Mouse (Mus musculus): ENCODE data around the gene Ncoa1. TPM values are rescaled to one million over a fixed set of nuclear protein-coding genes. Genes with fewer than 3 reads are reported as not detected.
A peak's percentile ranks its signal among the peaks of the same experiment; 100 is the strongest.

Ncoa1 gene
- polyA plus RNA-seq, 1 experiment from 2014 or later = 21.0 TPM

DNA sequence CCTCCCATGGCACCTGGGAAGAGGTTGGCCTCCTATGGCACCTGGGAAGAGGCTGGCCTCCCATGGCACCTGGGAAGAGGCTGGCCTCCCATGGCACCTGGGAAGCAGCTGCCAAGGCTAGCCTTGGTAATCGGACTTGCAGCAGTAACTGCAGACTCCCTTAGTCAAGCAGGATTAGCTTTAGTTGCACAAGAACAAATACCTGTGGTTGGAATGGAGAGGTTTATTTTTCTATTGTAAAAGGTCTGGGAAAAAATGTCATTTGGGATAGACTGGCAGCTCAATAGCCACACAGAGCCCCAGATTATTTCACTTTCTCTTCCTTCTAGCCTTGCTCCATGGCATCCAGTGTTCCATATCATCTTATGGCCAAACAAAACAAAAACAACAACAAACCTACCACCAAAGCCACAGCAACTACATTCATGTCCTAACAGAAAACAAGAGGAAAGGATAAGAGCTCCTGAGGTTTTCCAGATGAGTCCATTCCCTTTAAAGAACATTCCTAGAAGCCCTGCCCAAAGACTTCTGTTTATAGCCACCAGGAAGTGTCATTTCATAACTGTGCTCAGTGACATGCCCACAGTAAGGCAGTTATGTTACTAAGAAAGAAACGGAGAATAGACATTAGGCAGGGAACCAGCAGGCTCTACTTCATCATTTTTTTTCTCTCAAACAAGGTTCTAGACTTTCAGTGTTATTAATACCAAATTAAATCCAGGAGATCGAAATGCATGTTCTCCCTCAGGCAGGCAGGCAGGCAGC is 46.7 kb downstream of the Ncoa1 start:
- Histone ChIP-seq H3K36me3 (ENCODE audit: control insufficient read depth, insufficient read depth) (no peaks in the 10 kb centered on the region), H3K4me1 (replicated peaks; ENCODE audit: control insufficient read depth, insufficient read depth, low read length) (peaks cover 3% of the 10 kb centered on the region; the same call in 1 of the 2 replicates), H3K4me3 (replicated peaks; ENCODE audit: low read length) (no peak overlapping the region), H3K9me3 (ENCODE audit: control insufficient read depth, low read length) (no peaks in the 10 kb centered on the region), H3K9ac (replicated peaks; ENCODE audit: low read depth, low read length) (no peak overlapping the region), H3K27ac (ENCODE audit: low read length) (no peak overlapping the region), H3K4me2 (ENCODE audit: low read length) (no peak overlapping the region), H3K27me3 (replicated peaks; ENCODE audit: control insufficient read depth, insufficient read depth, low read length) (no peaks in the 10 kb centered on the region)
- no peak for ATAC-seq
- 75% methylated on average over 3 of the region's 3 CpGs for WGBS

DNA sequence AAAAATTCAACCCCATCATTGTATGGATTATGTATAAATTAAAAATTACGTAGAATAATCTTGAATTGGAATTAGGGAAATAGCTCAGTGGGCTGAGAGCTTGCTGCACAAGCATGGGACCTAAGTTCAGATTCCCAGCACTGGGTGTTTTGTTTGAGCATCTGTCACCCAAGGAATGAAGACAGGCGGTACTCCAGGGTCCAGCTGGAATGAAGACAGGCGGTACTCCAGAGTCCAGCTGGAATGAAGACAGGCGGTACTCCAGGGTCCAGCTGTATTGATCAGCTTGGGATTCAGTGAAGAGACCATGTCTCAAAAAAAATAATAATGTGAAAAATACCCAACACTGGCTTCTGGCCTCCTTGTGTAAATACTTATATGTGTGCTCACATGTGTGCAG is 58.2 kb downstream of the Ncoa1 start:
- no peaks in the 10 kb centered on the region for H3K36me3 ChIP-seq (ENCODE audit: control insufficient read depth, insufficient read depth)
- no peak; the same call in 1 of the 2 replicates for ATAC-seq
- no peak overlapping the region for H3K27ac ChIP-seq (ENCODE audit: low read length)
- H3K9ac ChIP-seq (replicated peaks; ENCODE audit: low read depth, low read length) = no peak overlapping the region
- no peaks in the 10 kb centered on the region for H3K4me1 ChIP-seq (replicated peaks; ENCODE audit: control insufficient read depth, insufficient read depth, low read length)
- WGBS = 89% methylated on average over 4 of the region's 4 CpGs
- H3K9me3 ChIP-seq (ENCODE audit: control insufficient read depth, low read length) = no peaks in the 10 kb centered on the region
- H3K4me2 ChIP-seq (ENCODE audit: low read length) = no peak overlapping the region
- H3K4me3 ChIP-seq (replicated peaks; ENCODE audit: low read length) = no peak overlapping the region
- H3K27me3 ChIP-seq (replicated peaks; ENCODE audit: control insufficient read depth, insufficient read depth, low read length) = no peaks in the 10 kb centered on the region

DNA sequence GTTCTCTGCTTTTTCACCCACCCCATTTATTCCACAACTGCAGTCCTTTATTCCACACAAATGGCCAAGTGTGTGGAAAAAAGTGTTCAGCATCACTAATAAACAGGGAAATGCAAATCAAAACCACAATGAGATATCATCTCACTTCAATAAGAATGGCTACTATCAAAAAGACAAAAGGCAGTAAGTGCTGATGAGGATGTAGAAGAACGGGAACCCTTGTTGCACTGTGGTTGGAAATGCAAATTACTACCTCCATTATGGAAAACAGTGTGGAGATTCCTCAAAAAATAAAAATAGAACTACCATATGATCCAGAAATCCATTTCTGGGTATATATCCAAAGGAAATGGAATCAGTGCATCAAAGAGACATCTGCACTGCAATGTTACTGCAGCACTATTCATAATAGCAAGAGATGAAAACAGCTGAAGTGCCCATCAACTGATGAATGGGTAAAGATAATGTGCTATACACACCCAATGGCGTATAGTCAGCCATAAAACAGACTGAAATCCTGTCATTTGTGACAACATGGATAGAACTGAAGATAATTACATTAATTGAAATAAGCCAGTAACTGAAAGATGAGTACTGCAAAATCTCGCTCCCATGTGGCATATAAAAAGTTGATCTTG is 59.2 kb downstream of the Ncoa1 start:
- H3K27ac ChIP-seq (ENCODE audit: low read length) = peak overlapping the region; percentile 2; the same call in 1 of the 2 replicates
- no peaks in the 10 kb centered on the region for H3K36me3 ChIP-seq (ENCODE audit: control insufficient read depth, insufficient read depth)
- H3K9ac ChIP-seq (replicated peaks; ENCODE audit: low read depth, low read length) = no peak overlapping the region
- H3K4me1 ChIP-seq (replicated peaks; ENCODE audit: control insufficient read depth, insufficient read depth, low read length) = no peaks in the 10 kb centered on the region
- no peak overlapping the region for H3K4me2 ChIP-seq (ENCODE audit: low read length)
- WGBS = 64% methylated on average over 3 of the region's 3 CpGs
- H3K27me3 ChIP-seq (replicated peaks; ENCODE audit: control insufficient read depth, insufficient read depth, low read length) = no peaks in the 10 kb centered on the region
- ATAC-seq = peak; percentile 81
- no peaks in the 10 kb centered on the region for H3K9me3 ChIP-seq (ENCODE audit: control insufficient read depth, low read length)
- H3K4me3 ChIP-seq (replicated peaks; ENCODE audit: low read length) = no peak overlapping the region

DNA sequence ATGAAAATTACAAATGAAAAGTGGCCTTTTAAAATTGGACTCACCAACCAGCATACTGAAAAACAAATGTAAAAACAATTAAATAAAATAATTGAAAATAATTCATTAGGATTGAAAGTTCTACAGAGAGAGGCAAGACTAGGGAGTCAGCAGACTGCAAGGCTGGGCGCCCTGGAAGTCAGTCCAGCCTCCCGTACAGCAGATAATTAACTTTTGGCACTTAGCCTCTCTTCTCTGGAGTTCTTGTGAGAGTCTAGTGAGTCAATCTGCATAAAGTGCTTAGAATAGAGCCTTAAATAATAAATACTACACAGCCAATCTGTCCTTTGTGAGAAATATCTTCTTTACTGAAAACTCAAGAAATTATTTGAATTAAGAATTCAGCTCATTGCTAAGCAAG is 69.9 kb downstream of the Ncoa1 start:
- H3K4me1 ChIP-seq (replicated peaks; ENCODE audit: control insufficient read depth, insufficient read depth, low read length) = no peaks in the 10 kb centered on the region
- ATAC-seq = peak; percentile 52; the same call in 1 of the 2 replicates
- H3K27ac ChIP-seq (ENCODE audit: low read length) = no peak overlapping the region
- no peak overlapping the region for H3K4me3 ChIP-seq (replicated peaks; ENCODE audit: low read length)
- H3K27me3 ChIP-seq (replicated peaks; ENCODE audit: control insufficient read depth, insufficient read depth, low read length) = no peaks in the 10 kb centered on the region
- no peak overlapping the region for H3K4me2 ChIP-seq (ENCODE audit: low read length)
- H3K9ac ChIP-seq (replicated peaks; ENCODE audit: low read depth, low read length) = no peak overlapping the region
- no peaks in the 10 kb centered on the region for H3K9me3 ChIP-seq (ENCODE audit: control insufficient read depth, low read length)
- WGBS = 28% methylated on average over 2 of the region's 2 CpGs
- H3K36me3 ChIP-seq (ENCODE audit: control insufficient read depth, insufficient read depth) = no peaks in the 10 kb centered on the region

DNA sequence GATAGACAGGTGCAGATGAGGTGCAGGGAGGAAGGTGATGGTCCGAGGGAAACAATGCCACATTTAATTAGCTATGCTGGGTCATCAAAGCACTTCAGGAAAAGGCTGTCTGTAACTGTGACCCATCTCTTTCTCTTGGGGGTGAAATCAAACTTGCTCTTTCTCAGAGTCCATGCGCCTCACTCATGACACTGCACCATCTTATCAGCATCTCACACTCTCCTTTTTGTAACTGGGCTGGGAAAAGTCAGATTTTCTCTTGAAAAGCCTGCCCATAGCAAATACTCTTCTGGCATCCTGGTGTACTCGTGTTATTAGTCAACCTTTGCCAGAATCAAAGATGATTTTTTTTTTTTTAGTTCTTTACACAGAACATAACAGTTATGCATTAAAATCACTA is 70.8 kb downstream of the Ncoa1 start:
- no peak for ATAC-seq
- 70% methylated on average over 3 of the region's 3 CpGs for WGBS
- no peak overlapping the region for H3K27ac ChIP-seq (ENCODE audit: low read length)

DNA sequence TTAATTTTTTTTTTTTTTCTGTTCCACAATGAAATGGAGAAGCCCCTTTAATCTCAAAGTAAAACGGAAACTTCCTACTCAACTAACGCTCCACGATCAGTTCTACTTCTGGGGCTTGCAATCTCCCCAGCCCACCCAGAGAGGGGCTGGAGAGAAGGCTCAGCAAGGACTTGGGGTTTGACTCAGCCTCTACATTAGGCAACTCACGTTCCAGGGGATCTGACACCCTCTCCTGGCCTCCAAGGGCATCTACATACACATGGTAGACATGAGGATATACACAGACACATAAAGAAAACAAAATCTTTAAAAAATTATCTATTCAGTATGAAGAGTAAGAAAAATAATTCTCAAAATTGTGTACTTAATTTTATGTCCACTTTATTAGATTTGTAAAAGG is 73.8 kb downstream of the Ncoa1 start:
- Histone ChIP-seq H3K9ac (replicated peaks; ENCODE audit: low read depth, low read length) (no peak overlapping the region), H3K27ac (ENCODE audit: low read length) (no peak overlapping the region), H3K4me3 (replicated peaks; ENCODE audit: low read length) (no peak overlapping the region), H3K27me3 (replicated peaks; ENCODE audit: control insufficient read depth, insufficient read depth, low read length) (no peaks in the 10 kb centered on the region), H3K36me3 (ENCODE audit: control insufficient read depth, insufficient read depth) (no peaks in the 10 kb centered on the region), H3K9me3 (ENCODE audit: control insufficient read depth, low read length) (no peaks in the 10 kb centered on the region), H3K4me1 (replicated peaks; ENCODE audit: control insufficient read depth, insufficient read depth, low read length) (no peaks in the 10 kb centered on the region), H3K4me2 (ENCODE audit: low read length) (no peak overlapping the region)
- no peak for ATAC-seq
- 77% methylated on average over 4 of the region's 4 CpGs for WGBS

More for the DNA sequence above, 70.8 kb downstream of the Ncoa1 start:
- no peaks in the 10 kb centered on the region for H3K27me3 ChIP-seq (replicated peaks; ENCODE audit: control insufficient read depth, insufficient read depth, low read length)
- no peaks in the 10 kb centered on the region for H3K4me1 ChIP-seq (replicated peaks; ENCODE audit: control insufficient read depth, insufficient read depth, low read length)
- no peak overlapping the region for H3K4me3 ChIP-seq (replicated peaks; ENCODE audit: low read length)
- H3K9me3 ChIP-seq (ENCODE audit: control insufficient read depth, low read length) = no peaks in the 10 kb centered on the region
- no peaks in the 10 kb centered on the region for H3K36me3 ChIP-seq (ENCODE audit: control insufficient read depth, insufficient read depth)
- no peak overlapping the region for H3K4me2 ChIP-seq (ENCODE audit: low read length)
- H3K9ac ChIP-seq (replicated peaks; ENCODE audit: low read depth, low read length) = no peak overlapping the region

DNA sequence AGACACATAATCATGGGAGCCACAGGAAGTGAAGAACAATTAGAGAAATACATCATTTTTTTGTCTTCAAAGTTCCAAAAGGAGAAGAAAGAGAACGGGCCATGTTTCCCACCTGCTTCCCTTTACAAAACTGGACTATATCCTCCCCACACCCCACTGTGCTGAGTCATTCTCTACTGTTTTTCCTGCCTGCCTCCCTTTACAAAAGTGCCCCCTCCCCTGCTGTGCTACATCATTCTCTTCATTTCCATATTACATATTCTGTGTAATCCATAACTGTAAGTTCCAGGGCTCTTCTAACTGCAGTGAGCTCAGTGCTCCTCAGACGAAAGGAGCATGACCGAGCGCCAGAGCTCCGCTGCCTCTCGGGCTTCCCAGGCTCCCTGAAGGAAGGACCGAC is 80.8 kb downstream of the Ncoa1 start:
- no peak overlapping the region for H3K4me2 ChIP-seq (ENCODE audit: low read length)
- 79% methylated on average over 7 of the region's 7 CpGs for WGBS
- H3K4me1 ChIP-seq (replicated peaks; ENCODE audit: control insufficient read depth, insufficient read depth, low read length) = no peaks in the 10 kb centered on the region
- H3K4me3 ChIP-seq (replicated peaks; ENCODE audit: low read length) = no peak overlapping the region
- H3K27me3 ChIP-seq (replicated peaks; ENCODE audit: control insufficient read depth, insufficient read depth, low read length) = no peaks in the 10 kb centered on the region
- no peak overlapping the region for H3K9ac ChIP-seq (replicated peaks; ENCODE audit: low read depth, low read length)
- H3K27ac ChIP-seq (ENCODE audit: low read length) = no peak overlapping the region
- no peaks in the 10 kb centered on the region for H3K36me3 ChIP-seq (ENCODE audit: control insufficient read depth, insufficient read depth)
- no peak for ATAC-seq
- no peaks in the 10 kb centered on the region for H3K9me3 ChIP-seq (ENCODE audit: control insufficient read depth, low read length)

DNA sequence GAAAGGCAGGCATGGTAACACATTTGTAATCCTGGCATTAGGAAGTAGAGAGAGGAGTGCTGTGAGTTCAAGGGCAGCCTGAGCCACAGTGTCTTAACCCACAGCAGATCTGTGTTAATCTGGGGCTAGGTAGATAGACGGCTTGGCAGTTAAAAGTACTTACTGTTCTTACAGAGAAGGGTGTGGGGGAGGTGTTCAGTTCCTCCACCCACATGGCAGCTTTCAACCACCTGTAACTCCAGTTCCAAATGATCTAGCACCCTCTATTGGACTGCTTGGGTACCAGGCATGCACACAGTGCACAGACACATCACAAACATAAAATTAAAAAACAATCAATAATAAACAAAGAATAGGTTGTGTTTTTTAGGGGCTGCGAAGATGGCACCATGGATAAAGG is 84.4 kb downstream of the Ncoa1 start:
- Histone ChIP-seq H3K27ac (ENCODE audit: low read length) (no peak overlapping the region), H3K36me3 (ENCODE audit: control insufficient read depth, insufficient read depth) (no peaks in the 10 kb centered on the region), H3K4me3 (replicated peaks; ENCODE audit: low read length) (no peak overlapping the region), H3K4me1 (replicated peaks; ENCODE audit: control insufficient read depth, insufficient read depth, low read length) (no peaks in the 10 kb centered on the region), H3K4me2 (ENCODE audit: low read length) (no peak overlapping the region), H3K9me3 (ENCODE audit: control insufficient read depth, low read length) (no peaks in the 10 kb centered on the region), H3K27me3 (replicated peaks; ENCODE audit: control insufficient read depth, insufficient read depth, low read length) (no peaks in the 10 kb centered on the region), H3K9ac (replicated peaks; ENCODE audit: low read depth, low read length) (no peak overlapping the region)
- WGBS = 71% methylated on average over 2 of the region's 2 CpGs
- ATAC-seq = no peak

DNA sequence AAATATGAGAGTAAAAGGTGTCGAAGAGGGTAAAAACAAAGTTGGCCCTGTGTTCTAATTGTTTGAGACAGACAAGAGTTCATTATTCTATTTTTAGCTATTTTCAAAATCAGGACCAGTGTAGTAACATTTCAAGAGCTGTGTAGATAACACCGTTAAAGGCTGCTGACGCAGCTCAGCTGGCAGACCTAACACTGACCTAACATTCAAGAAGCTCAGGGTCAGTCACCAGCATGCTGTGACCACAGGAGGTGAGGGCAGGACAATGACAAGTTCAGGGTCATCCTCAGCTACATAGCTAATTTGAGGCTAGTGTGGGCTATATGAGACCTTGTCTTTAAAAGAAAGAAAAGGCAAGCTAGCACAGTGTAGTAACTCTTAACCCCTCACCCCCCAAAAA is 84.9 kb downstream of the Ncoa1 start:
- Histone ChIP-seq H3K9ac (replicated peaks; ENCODE audit: low read depth, low read length) (no peak overlapping the region), H3K36me3 (ENCODE audit: control insufficient read depth, insufficient read depth) (no peaks in the 10 kb centered on the region), H3K27ac (ENCODE audit: low read length) (no peak overlapping the region), H3K27me3 (replicated peaks; ENCODE audit: control insufficient read depth, insufficient read depth, low read length) (no peaks in the 10 kb centered on the region), H3K4me3 (replicated peaks; ENCODE audit: low read length) (no peak overlapping the region), H3K4me2 (ENCODE audit: low read length) (no peak overlapping the region), H3K4me1 (replicated peaks; ENCODE audit: control insufficient read depth, insufficient read depth, low read length) (no peaks in the 10 kb centered on the region), H3K9me3 (ENCODE audit: control insufficient read depth, low read length) (no peaks in the 10 kb centered on the region)
- no peak for ATAC-seq
- 80% methylated on average over 3 of the region's 3 CpGs for WGBS
